ENCODE assay signal across 14 mouse cellular contexts in genomic region chr9:104361073-104361891, GRCm38 (mm10). TPM values are rescaled to one million over a fixed set of nuclear protein-coding genes. Genes with fewer than 3 reads are reported as not detected.
DNase-seq lines count a peak whose midpoint lies in the region; ATAC-seq and TF ChIP-seq lines count a peak whose summit lies in the region.
"Had no signal": no experiment of that assay in that cellular context is flagged by ENCODE, and none has a peak within 500 bp of the region (broad histone marks: within the 10 kb centered on the region; RNA-seq: fewer than 3 reads in every experiment).

No protein-coding gene starts in this region.

- H3K4me2 ChIP-seq in liver, embryonic 11.5 days: no peak overlapping the region
- no peak overlapping the region for H3K4me2 ChIP-seq in intestine, embryonic 14.5 days (ENCODE audit: low read length)
- H3K4me2 ChIP-seq in kidney, embryonic 15.5 days: peak overlapping the region; percentile 36
- no peak overlapping the region for H3K4me2 ChIP-seq in stomach, embryonic 15.5 days
- no peak overlapping the region for H3K4me2 ChIP-seq in heart, embryonic 11.5 days
- H3K4me2 ChIP-seq: heart, embryonic 13.5 days; limb, embryonic 12.5 days; lung, embryonic 15.5 days had no signal

- no peaks in the 10 kb centered on the region for H3K79me2 ChIP-seq in liver, adult 2 months (ENCODE audit: control insufficient read depth, insufficient read depth, low read length)

- 53% methylated on average over 17 of the region's 17 CpGs for WGBS in liver, adult 2 months
- 70% methylated on average over 17 of the region's 17 CpGs for WGBS in liver, embryonic 11.5 days
- WGBS in intestine, embryonic 14.5 days: 68% methylated on average over 17 of the region's 17 CpGs
- WGBS in kidney, embryonic 15.5 days: 59% methylated on average over 17 of the region's 17 CpGs
- WGBS in stomach, embryonic 15.5 days: 63% methylated on average over 17 of the region's 17 CpGs
- WGBS in heart, embryonic 11.5 days (ENCODE audit: insufficient replicate concordance): 73% methylated on average over 17 of the region's 17 CpGs

- no peaks in the 10 kb centered on the region for H3K36me3 ChIP-seq in liver, adult 2 months (ENCODE audit: control insufficient read depth, insufficient read depth, low read length)
- no peaks in the 10 kb centered on the region for H3K36me3 ChIP-seq in liver, embryonic 11.5 days (ENCODE audit: control insufficient read depth, insufficient read depth, low read length)
- H3K36me3 ChIP-seq in intestine, embryonic 14.5 days (ENCODE audit: control insufficient read depth, insufficient read depth, low read length): no peaks in the 10 kb centered on the region
- H3K36me3 ChIP-seq in kidney, embryonic 15.5 days: no peaks in the 10 kb centered on the region
- H3K36me3 ChIP-seq in stomach, embryonic 15.5 days: no peaks in the 10 kb centered on the region
- H3K36me3 ChIP-seq in heart, embryonic 11.5 days (ENCODE audit: control insufficient read depth, insufficient read depth, low read length): no peaks in the 10 kb centered on the region
- H3K36me3 ChIP-seq: heart, embryonic 13.5 days; limb, embryonic 12.5 days; lung, embryonic 15.5 days had no signal

- no peak overlapping the region for H3K9ac ChIP-seq in liver, adult 2 months (ENCODE audit: low read depth, low read length)
- H3K9ac ChIP-seq in liver, embryonic 11.5 days (ENCODE audit: low read depth, low read length): no peak overlapping the region
- no peak overlapping the region for H3K9ac ChIP-seq in intestine, embryonic 14.5 days (ENCODE audit: low read length)
- H3K9ac ChIP-seq in kidney, embryonic 15.5 days: no peak overlapping the region
- no peak overlapping the region for H3K9ac ChIP-seq in stomach, embryonic 15.5 days
- H3K9ac ChIP-seq in heart, embryonic 11.5 days (ENCODE audit: low read depth, low read length): no peak overlapping the region
- H3K9ac ChIP-seq: heart, embryonic 13.5 days; limb, embryonic 12.5 days; lung, embryonic 15.5 days had no signal

- DNase-seq in liver, adult 2 months (ENCODE audit: extremely low read depth, low read depth, low spot score): peak; percentile 59
- no peak for DNase-seq in liver, embryonic 11.5 days (ENCODE audit: low spot score)
- DNase-seq in intestine, embryonic 14.5 days (ENCODE audit: low spot score): no peak
- DNase-seq in layer of hippocampus, adult 18-20 months (ENCODE audit: low spot score in 2 of 2): no peak
- DNase-seq: cerebellum, adult 11 months; gastrocnemius, postnatal 14 days; layer of hippocampus, postnatal 36 days had no signal

- H3K27ac ChIP-seq in liver, adult 2 months (replicated peaks; ENCODE audit: insufficient read depth, low read depth, low read length): no peak overlapping the region
- H3K27ac ChIP-seq in liver, embryonic 11.5 days (ENCODE audit: low read depth, low read length): no peak overlapping the region
- no peak overlapping the region for H3K27ac ChIP-seq in intestine, embryonic 14.5 days (ENCODE audit: low read depth)
- peak overlapping the region; percentile 56 for H3K27ac ChIP-seq in kidney, embryonic 15.5 days
- no peak overlapping the region for H3K27ac ChIP-seq in stomach, embryonic 15.5 days
- no peak overlapping the region for H3K27ac ChIP-seq in heart, embryonic 11.5 days (ENCODE audit: low read depth, low read length)
- H3K27ac ChIP-seq: heart, embryonic 13.5 days; limb, embryonic 12.5 days; lung, embryonic 15.5 days had no signal

- TF ChIP-seq CTCF in liver, adult 2 months (IDR thresholded peaks at IDR 0.05; ENCODE audit: low read depth, low read length): no peak

- H3K27me3 ChIP-seq in liver, adult 2 months (ENCODE audit: control insufficient read depth, insufficient read depth, low read length): no peaks in the 10 kb centered on the region; the same call in 1 of the 2 replicates
- no peaks in the 10 kb centered on the region for H3K27me3 ChIP-seq in liver, embryonic 11.5 days (replicated peaks; ENCODE audit: control insufficient read depth, insufficient read depth, low read length)
- no peaks in the 10 kb centered on the region for H3K27me3 ChIP-seq in intestine, embryonic 14.5 days (replicated peaks; ENCODE audit: control insufficient read depth, insufficient read depth, low read length)
- no peaks in the 10 kb centered on the region for H3K27me3 ChIP-seq in kidney, embryonic 15.5 days
- no peaks in the 10 kb centered on the region for H3K27me3 ChIP-seq in stomach, embryonic 15.5 days (replicated peaks)
- no peaks in the 10 kb centered on the region for H3K27me3 ChIP-seq in heart, embryonic 11.5 days (ENCODE audit: control insufficient read depth, insufficient read depth, low read length)
- H3K27me3 ChIP-seq: heart, embryonic 13.5 days; limb, embryonic 12.5 days; lung, embryonic 15.5 days had no signal

- no peak overlapping the region for H3K4me3 ChIP-seq in liver, adult 2 months (ENCODE audit: insufficient read depth, low read depth, low read length)
- H3K4me3 ChIP-seq in liver, embryonic 11.5 days (ENCODE audit: low read depth, low read length): no peak overlapping the region
- H3K4me3 ChIP-seq in intestine, embryonic 14.5 days (ENCODE audit: low read depth, low read length): no peak overlapping the region
- H3K4me3 ChIP-seq in kidney, embryonic 15.5 days (replicated peaks): no peak overlapping the region
- no peak overlapping the region for H3K4me3 ChIP-seq in stomach, embryonic 15.5 days (replicated peaks)
- H3K4me3 ChIP-seq in heart, embryonic 11.5 days (ENCODE audit: low read depth, low read length): no peak overlapping the region
- H3K4me3 ChIP-seq: heart, embryonic 13.5 days; limb, embryonic 12.5 days; lung, embryonic 15.5 days had no signal

- no peak for ATAC-seq in liver, embryonic 11.5 days (replicated peaks; ENCODE audit: low FRiP score)
- 0 out of 2 replicates have a peak, but pooled peaks have one; percentile 53 for ATAC-seq in intestine, embryonic 14.5 days (replicated peaks; ENCODE audit: low FRiP score, low TSS enrichment, low read depth)
- ATAC-seq in kidney, embryonic 15.5 days (replicated peaks; ENCODE audit: low FRiP score): peak; percentile 80
- 0 out of 2 replicates have a peak, but pooled peaks have one; percentile 14 for ATAC-seq in stomach, embryonic 15.5 days (ENCODE audit: insufficient read depth, low FRiP score, low read depth)
- no peak for ATAC-seq in megakaryocyte progenitor cell, adult 5-6 weeks (replicated peaks; ENCODE audit: poor library complexity)
- no peak for ATAC-seq in heart, embryonic 11.5 days (replicated peaks; ENCODE audit: insufficient number of reproducible peaks, low FRiP score, low TSS enrichment)

- no peaks in the 10 kb centered on the region for H3K4me1 ChIP-seq in liver, adult 2 months (ENCODE audit: control insufficient read depth, insufficient read depth, low read length)
- no peaks in the 10 kb centered on the region for H3K4me1 ChIP-seq in liver, embryonic 11.5 days (replicated peaks; ENCODE audit: control insufficient read depth, insufficient read depth, low read length)
- no peaks in the 10 kb centered on the region for H3K4me1 ChIP-seq in intestine, embryonic 14.5 days (replicated peaks; ENCODE audit: control insufficient read depth, insufficient read depth, low read length)
- H3K4me1 ChIP-seq in kidney, embryonic 15.5 days: peaks cover 7% of the 10 kb centered on the region; the same call in 1 of the 2 replicates
- no peaks in the 10 kb centered on the region for H3K4me1 ChIP-seq in stomach, embryonic 15.5 days
- H3K4me1 ChIP-seq in heart, embryonic 11.5 days (ENCODE audit: control insufficient read depth, insufficient read depth, low read length): no peaks in the 10 kb centered on the region
- H3K4me1 ChIP-seq: heart, embryonic 13.5 days; limb, embryonic 12.5 days; lung, embryonic 15.5 days had no signal

- no peaks in the 10 kb centered on the region; the same call in 1 of the 2 replicates for H3K9me3 ChIP-seq in liver, embryonic 11.5 days (ENCODE audit: control insufficient read depth, low read length)
- 0 out of 2 replicates have a peak, but pooled peaks cover 3% of the 10 kb centered on the region for H3K9me3 ChIP-seq in intestine, embryonic 14.5 days (ENCODE audit: control insufficient read depth, low read length)
- H3K9me3 ChIP-seq in kidney, embryonic 15.5 days (replicated peaks): no peaks in the 10 kb centered on the region
- no peaks in the 10 kb centered on the region for H3K9me3 ChIP-seq in stomach, embryonic 15.5 days
- no peaks in the 10 kb centered on the region for H3K9me3 ChIP-seq in heart, embryonic 11.5 days (replicated peaks; ENCODE audit: control insufficient read depth, low read length)
- H3K9me3 ChIP-seq: lung, embryonic 15.5 days had no signal

- TF ChIP-seq POLR2A in liver, adult 2 months (IDR thresholded peaks at IDR 0.05; ENCODE audit: extremely low read depth, insufficient read depth, low read length): no peak

RNA-seq across cellular contexts. Expression of gene Acpp, which starts 23.7 kb away (rescaled TPM):
- total RNA-seq in liver, adult 2 months (2014; rRNA removed): 1.7 and 3.0 TPM in 2 replicates
- 3.4 and 4.5 TPM in 2 replicates for polyA plus RNA-seq in liver, adult 2 months (2012; rRNA removed)
- 0.25 and 0.53 TPM in 2 replicates for polyA plus RNA-seq in liver, embryonic 11.5 days (2014; fragmentation: Nextera tagmentation; extraction: Ambion mirVana)
- 0.85 and 0.92 TPM in 2 replicates for polyA plus RNA-seq in intestine, embryonic 14.5 days (2014; fragmentation: Nextera tagmentation; extraction: Ambion mirVana)
- 1.7 and 2.2 TPM in 2 replicates for polyA plus RNA-seq in kidney, embryonic 15.5 days (2015; fragmentation: Nextera tagmentation; extraction: Ambion mirVana)
- polyA plus RNA-seq in stomach, embryonic 15.5 days (2015; fragmentation: Nextera tagmentation; extraction: Ambion mirVana): 0.83 and 0.90 TPM in 2 replicates
- total RNA-seq in layer of hippocampus, adult 18-20 months (2021): under 1 TPM in 1 of 2 experiments, not detected in 1; 0.27 TPM
- 4.8 and 7.8 TPM in 2 replicates for total RNA-seq in megakaryocyte progenitor cell, adult 5-6 weeks (2015)
- 3.0 and 4.4 TPM in 2 replicates for total RNA-seq in megakaryocyte progenitor cell, adult 5-6 weeks (2017)
- polyA plus RNA-seq in heart, embryonic 11.5 days (2014; fragmentation: Nextera tagmentation; extraction: Ambion mirVana): 0.30 TPM in 1 of 2 replicates, not detected in the other
- total RNA-seq: layer of hippocampus, postnatal 36 days had no signal

Comparison
In these comparisons a context has a peak if more than half of its experiments do, and no peak if none do; other contexts are left out.
1. ATAC-seq: peak in intestine, embryonic 14.5 days (single experiment), kidney, embryonic 15.5 days (single experiment) and stomach, embryonic 15.5 days (single experiment); none in liver, embryonic 11.5 days (single experiment), megakaryocyte progenitor cell, adult 5-6 weeks (single experiment) and heart, embryonic 11.5 days (single experiment).